Mouse (Mus musculus) cortical plate, adult 2 months (tissue): ENCODE results near the gene Cenpu.

ENCODE experiments used
- CTCF ChIP-seq: fragments of 200-500 bp; IDR thresholded peaks from 2 replicates; pipeline ENCODE4 v1.5.1; 2011; ENCODE audit warnings: mild to moderate bottlenecking, control low read depth, low read length; ENCODE audit not compliant: insufficient read depth; ENCODE audit errors: extremely low read depth
- POLR2A ChIP-seq: fragments of 200-500 bp; IDR thresholded peaks from 2 replicates; pipeline ENCODE4 v1.6.1; 2011; ENCODE audit warnings: mild to moderate bottlenecking, low read length, control low read depth; ENCODE audit not compliant: insufficient read depth; ENCODE audit errors: extremely low read depth

GRCm38 (mm10) chr8:46616879-46617689 lies 65.3 kb downstream of the Cenpu start, which contains the start of the genes Primpol and Casp3:
- TF ChIP-seq POLR2A, result peak; percentile 59; the same call in 1 of the 2 replicates
- TF ChIP-seq CTCF, result no peak
